Mouse (Mus musculus) embryo, embryonic 10 days (tissue): ENCODE results near the gene 4930539E08Rik.

ENCODE experiments used
- DNase-seq: peaks from one replicate; pipeline ENCODE4 v3.0.0-alpha.2; 2015; ENCODE audit warnings: low spot score

Gene 4930539E08Rik

GRCm38 (mm10) chr17:28856030-28856429, 59.1 kb downstream of the 4930539E08Rik start:
- DNase-seq, result no peak

- DNase-seq, result peak; percentile 36
These were observed 59.8 kb downstream of the 4930539E08Rik start for GRCm38 (mm10) chr17:28855166-28855885.

GRCm38 (mm10) chr17:28854377-28854776, 60.7 kb downstream of the 4930539E08Rik start:
- DNase-seq, result no peak

- no peak for DNase-seq
These were observed 64.6 kb downstream of the 4930539E08Rik start for GRCm38 (mm10) chr17:28850511-28850910.

- DNase-seq, result no peak
These were observed 68.0 kb downstream of the 4930539E08Rik start for GRCm38 (mm10) chr17:28846974-28847617.
